Mouse (Mus musculus) adrenal gland, postnatal 25 days (tissue): ENCODE measurements around the gene Nav1. TPM values are rescaled to one million over a fixed set of nuclear protein-coding genes. Genes with fewer than 3 reads are reported as not detected.

Experiments used
- DNase-seq: peaks from one replicate; pipeline ENCODE4 v3.0.0; 2021; ENCODE audit warnings: mixed read lengths
- microRNA-seq, 2 experiments: library from miRNA; unstranded; fragments of <30 nt; microRNA quantifications; one replicate each; pipeline ENCODE4 v1.2.0; 2021
- total RNA-seq: library from RNA; stranded (reverse); gene quantifications from 2 replicates; pipeline ENCODE4 v1.2.3, GENCODE M21; 2021

The Nav1 gene
- total RNA-seq, 1 experiment from 2014 or later: 20.0 TPM

DNA sequence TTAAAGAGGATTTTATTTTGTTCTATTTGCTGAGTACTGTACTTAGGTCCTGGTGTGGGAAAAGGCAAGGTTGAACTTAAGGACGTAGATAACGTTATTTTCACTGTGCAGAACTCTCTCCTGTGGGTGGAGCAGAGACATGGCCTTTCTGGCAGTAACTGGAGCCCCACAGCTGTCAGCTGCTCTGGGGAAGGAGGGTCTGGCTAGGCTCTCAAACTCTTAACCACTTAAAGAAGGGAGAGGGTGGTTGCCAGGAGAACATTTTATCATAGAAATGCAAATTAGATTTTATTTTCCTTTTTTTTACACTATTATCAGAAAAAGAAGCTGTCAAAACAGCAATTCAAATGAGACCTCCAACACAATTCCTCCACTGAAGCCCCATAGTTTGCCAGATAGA, 171.3 kb downstream of the Nav1 start:
- no peak for DNase-seq

- DNase-seq: no peak
Measured at GRCm38 (mm10) chr1:135430669-135431017, 176.5 kb downstream of the Nav1 start.

DNA sequence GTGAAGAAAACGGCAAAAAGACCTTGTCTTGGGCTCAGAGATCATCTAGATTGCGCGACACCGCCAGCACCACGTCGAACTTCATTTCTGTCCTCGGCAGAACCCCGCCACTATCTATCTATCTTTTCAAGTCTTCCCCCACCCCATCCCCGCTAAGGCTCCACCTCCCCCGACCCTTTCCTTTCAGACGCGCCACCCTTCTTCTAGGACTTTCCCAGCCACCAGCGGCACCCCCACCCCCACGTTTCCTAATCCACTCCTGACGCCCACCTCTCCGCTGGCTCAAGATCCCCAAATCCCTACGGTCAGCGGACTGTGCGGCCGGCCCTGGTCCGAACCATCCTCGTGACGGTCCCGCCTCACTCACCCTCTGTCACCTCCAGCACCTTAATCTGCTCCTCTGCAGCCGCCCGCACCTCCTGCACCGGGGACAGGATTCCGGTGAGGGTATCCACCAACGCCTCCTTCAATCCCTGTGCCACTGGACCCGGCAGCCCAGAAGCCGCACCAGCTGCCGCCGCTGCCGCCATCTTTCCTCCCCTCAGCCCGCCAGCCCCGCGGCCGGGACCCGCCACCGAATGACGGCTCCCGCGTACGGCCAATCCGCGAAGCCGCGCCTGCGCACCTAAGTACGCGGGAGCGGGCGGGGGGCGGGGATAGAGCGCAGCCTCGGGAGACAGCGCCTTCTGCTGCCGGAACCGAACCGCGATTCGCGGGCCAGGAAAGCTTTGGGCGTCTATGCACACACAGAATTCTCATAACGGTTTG, 177.0 kb downstream of the Nav1 start, which contains the start of gene Ipo9:
TSS of gene Ipo9 (minus strand) at position 599 of the 768 bp plus-strand sequence.
- DNase-seq: peak; percentile 95

GRCm38 (mm10) chr1:135427390-135427789, 179.7 kb downstream of the Nav1 start:
- DNase-seq: no peak

DNA sequence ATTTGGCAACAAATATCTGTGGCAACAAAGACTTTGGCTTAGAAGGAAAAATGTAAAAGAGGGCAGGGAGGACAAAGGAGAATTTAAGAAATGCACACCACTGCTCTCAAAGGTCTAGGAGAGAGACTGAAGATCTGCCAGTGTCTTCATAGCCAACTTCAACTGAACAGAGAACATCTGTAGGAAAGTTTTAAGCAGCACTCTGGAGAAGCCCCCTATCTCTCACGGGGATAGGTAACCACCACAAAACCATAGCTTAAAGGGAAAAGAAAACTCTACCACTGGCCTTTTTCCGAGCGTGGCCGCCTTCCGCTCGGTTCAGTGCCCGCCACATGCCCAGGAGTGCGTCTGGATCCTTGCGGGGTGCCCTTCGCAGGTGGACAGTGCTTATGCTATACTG, 180.4 kb downstream of the Nav1 start:
- DNase-seq: no peak

- DNase-seq: no peak
Measured at GRCm38 (mm10) chr1:135422772-135423171, 184.3 kb downstream of the Nav1 start.

DNA sequence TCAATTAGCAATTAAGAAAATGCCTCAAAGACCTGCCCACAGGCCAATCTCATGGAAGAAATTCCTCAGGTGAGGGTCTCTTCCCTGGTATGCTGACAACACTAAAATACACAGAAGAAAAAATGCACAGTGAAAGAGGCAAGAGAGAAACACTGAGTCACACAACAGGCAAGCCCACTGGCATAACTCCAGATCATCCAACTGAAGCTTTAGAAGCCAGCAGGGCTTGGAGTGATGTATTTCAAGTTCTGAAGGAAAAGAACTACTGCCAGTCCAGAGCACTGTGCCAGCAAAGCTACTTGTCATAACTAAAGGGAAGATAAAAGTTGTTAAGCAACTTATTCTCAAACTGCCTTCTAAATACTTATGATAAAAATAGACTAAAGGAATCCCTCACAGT, 193.1 kb downstream of the Nav1 start:
- peak; percentile 26 for DNase-seq

GRCm38 (mm10) chr1:135412130-135412529, 195.0 kb downstream of the Nav1 start:
- DNase-seq: no peak

GRCm38 (mm10) chr1:135410967-135411366, 196.1 kb downstream of the Nav1 start:
- peak; percentile 54 for DNase-seq

GRCm38 (mm10) chr1:135408973-135409372, 198.1 kb downstream of the Nav1 start:
- DNase-seq: no peak

DNA sequence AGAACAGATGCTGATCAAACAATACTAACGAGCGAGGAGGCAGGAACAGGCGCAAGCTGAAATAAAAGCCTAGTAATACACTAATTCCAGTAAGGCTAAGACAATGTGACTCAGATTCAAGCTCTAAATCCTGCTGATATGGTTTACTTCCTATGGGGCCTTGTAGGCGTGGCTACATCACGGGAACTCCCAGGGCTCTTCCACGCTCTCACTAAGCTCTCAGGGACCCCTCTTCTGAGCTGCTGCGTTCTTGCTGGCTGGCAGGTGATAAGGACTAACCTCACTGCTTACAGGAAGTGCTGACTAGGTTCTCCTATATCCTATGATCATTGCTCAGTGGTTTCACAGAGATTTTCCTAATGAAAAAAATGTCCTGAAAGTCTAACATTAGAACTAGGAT, 201.7 kb downstream of the Nav1 start:
- DNase-seq: no peak

- DNase-seq: no peak
Measured at GRCm38 (mm10) chr1:135401452-135402110, 205.5 kb downstream of the Nav1 start.

DNA sequence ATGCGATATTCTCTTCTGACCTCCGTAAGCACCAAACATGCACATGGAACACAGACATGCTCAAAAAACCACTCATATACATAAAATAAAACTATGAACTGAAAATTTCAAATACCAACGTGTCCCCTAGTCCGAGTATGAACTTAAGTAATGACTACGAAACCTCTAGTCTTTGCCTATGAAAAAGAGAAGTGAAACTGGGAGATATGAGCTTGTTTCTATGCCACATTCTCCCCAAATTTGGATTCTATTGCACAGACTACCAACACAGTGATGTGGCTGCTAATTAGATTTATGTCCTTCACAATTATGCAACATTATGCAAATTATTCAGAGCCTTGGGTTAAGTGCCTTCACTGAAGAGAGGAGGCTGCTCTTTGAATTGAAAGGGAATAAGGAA, 207.6 kb downstream of the Nav1 start:
- DNase-seq: no peak

- DNase-seq: no peak
Measured at GRCm38 (mm10) chr1:135385161-135385560, 221.9 kb downstream of the Nav1 start.

Small RNAs within 50 kb of the gene (microRNA-seq; reads per million reads assigned to microRNA genes)
- 0 to 0.36 reads per million in 2 experiments for gene Mir1231

Other genes with a start within 250 kb of the Nav1 start
- gene Shisa4, start 232.1 kb downstream of the Nav1 start, total RNA-seq: 12.1 and 12.3 TPM in 2 replicates
- gene Ipo9, start 176.8 kb downstream of the Nav1 start, total RNA-seq: 60.4 and 77.0 TPM in 2 replicates
- gene Csrp1, start 112.8 kb upstream of the Nav1 start, total RNA-seq: 43.2 and 52.1 TPM in 2 replicates
- gene Phlda3, start 158.8 kb upstream of the Nav1 start, total RNA-seq: 31.3 and 35.1 TPM in 2 replicates
- not detected in 2 replicates for gene Tnni1, start 172.1 kb upstream of the Nav1 start, total RNA-seq
- gene Lad1, start 211.3 kb upstream of the Nav1 start, total RNA-seq: not detected in 2 replicates
- gene Tnnt2, start 229.1 kb upstream of the Nav1 start, total RNA-seq: 0.95 and 2.2 TPM in 2 replicates